Mouse (Mus musculus) G1E-ER4 (cell line): ENCODE data around the gene Rspo4. TPM values are rescaled to one million over a fixed set of nuclear protein-coding genes. Genes with fewer than 3 reads are reported as not detected.

Experiments used
- GATA1 ChIP-seq: IDR thresholded peaks from one replicate; pipeline ENCODE4 v1.8.0; 2012; ENCODE audit warnings: low read length, inconsistent platforms
- polyA plus RNA-seq: library from polyadenylated mRNA; stranded (reverse); fragments of >175 nt; gene quantifications from 2 replicates; pipeline ENCODE4 v1.2.3, GENCODE M21; 2012

The Rspo4 gene
- polyA plus RNA-seq, 1 experiment = not detected

GRCm38 (mm10) chr2:151903267-151903666 is 60.5 kb downstream of the Rspo4 start:
- no peak for TF ChIP-seq GATA1

DNA sequence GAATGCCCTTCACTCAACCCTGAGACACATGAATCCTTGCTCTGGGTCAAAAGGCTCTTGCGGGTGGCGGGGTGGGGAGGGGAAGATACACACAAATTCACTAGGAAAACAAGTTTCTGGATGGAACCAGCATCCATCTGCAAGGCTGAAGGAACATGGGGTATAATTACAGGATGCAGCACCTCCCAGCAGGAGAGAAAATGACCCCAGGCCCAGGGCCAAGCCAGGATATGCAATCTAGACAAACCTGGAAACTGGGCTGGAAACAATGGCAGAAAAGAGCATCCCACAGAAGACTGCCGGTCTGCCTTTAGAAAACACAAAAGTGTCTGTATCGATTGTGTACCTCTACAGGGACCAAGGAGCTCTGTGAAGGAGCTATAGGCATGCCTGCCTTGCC is 61.2 kb downstream of the Rspo4 start:
- no peak for TF ChIP-seq GATA1

DNA sequence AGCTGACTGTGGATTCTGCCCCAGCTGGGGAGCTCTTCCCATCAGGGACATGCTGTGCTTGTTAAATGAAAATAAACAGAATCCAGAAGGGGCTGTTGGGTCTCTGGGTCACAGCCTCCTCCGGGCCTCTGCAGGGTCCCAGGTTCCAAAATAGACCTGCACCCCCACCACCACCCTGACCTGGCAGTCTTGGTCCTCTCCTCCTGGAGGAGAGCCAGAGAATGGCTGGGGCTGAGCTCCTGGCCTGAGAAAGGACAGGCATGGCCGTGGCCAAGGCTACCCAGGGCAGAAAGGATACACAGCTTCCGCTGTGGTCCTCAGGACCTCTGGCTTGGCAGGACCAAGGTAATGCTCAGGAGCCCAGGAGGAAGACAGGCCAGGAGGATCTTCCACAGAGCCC is 61.9 kb downstream of the Rspo4 start:
- TF ChIP-seq GATA1 = no peak

- TF ChIP-seq GATA1 = no peak
Observed at GRCm38 (mm10) chr2:151907020-151907419, 64.3 kb downstream of the Rspo4 start.

DNA sequence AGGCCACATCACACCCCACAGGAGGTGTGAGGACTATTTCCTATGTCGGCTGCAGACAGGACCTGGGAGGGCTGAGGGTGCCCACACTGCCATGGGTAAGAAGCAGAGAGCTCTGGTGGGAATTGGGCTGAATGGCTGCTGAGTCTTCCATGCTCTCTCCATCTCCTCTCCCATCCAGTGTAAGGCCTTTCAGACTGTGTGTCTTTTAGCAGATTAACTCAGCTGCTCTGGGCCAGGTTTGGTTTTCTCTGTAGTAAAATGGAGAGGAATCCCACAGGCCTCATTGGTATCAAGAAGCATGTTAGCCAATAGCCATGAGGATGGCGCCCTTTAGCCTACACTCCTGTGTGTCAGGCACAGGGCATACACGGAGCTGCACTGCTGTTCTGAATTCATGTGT is 66.7 kb downstream of the Rspo4 start:
- no peak for TF ChIP-seq GATA1

DNA sequence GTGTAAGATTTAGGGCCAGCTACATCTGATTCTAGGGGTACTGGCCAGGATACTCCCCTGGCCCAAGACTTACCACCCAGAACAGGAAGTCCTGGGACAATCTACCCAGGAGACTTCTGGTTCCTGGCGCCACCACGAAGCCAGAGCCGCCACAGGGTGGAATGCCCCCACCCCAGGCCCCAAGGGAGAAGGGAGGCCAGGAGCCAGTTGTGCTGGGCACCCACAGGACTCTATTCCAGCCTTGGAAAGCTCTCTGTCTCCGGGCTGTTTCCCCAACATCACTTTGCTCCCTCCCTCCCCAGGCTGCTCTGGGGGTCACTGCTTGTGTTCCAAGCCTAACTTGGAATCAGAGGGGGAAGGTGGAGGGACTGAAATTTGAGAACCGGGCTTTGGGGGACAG is 67.8 kb downstream of the Rspo4 start:
- no peak for TF ChIP-seq GATA1

DNA sequence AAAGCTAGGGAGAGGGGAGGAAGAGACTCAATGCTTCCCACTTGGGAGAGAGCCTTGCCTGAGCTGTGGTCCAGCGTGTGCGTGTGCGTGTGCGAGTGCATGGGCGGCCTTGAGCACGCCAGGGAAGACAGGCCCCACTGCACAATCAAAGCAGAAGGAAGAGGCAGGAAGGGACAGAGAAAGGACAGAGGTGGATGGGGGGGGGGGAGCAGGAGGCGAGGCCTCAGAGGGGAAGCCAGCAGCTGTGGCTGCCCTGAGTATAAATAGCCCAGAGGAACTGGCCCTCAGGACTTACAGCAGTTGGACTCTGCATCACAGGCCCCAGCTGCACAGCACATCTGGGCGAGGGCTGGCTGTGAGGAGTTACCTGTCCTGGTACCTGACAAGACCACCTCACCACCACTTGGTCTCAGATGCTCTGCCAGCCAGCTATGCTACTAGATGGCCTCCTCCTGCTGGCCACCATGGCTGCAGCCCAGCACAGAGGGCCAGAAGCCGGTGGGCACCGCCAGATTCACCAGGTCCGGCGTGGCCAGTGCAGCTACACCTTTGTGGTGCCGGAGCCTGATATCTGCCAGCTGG is 68.3 kb downstream of the Rspo4 start, which contains the start of gene Angpt4:
Angpt4 (plus strand) TSS at position 292 of the 582 bp plus-strand sequence.
- TF ChIP-seq GATA1 = no peak

GRCm38 (mm10) chr2:151911751-151912150 is 69.0 kb downstream of the Rspo4 start:
- TF ChIP-seq GATA1 = no peak

DNA sequence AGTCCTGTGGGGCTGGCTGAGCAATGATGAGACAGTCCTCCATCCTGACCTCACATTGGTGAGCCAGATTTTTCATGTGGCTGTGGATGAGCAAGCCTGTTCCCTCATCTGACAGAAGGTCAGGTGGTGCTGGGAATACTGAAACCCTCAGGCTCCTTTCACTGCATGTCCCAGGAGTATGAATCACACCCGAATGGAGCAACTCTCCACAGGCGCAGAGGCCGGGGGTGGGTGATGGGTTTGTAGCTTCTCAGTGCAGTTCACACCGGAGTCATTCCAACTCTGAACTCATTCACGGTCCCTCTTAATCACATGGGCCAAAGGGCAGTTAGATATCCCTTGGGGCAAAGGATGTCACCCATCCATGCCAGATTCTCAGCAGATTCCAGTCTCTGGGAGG is 71.4 kb downstream of the Rspo4 start:
- TF ChIP-seq GATA1 = no peak

DNA sequence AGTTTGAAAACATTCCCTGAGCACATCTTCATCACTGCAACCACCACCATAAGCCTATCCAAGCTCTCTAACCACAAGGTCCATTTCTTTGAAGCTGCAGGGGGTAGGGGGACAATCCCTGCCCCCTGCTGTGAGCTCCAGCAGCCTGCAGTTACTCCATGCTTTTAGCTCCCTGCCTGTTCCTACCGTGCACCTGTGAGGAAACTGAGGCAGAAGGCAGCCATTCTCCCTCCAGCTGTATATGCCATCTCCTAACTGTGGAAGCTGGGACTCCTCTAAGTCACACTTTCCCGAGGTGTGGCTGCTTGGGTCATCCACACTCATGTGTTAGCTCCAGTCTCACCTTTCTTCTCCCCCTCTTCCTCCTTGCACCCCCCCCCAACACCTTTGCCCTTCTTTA is 72.4 kb downstream of the Rspo4 start:
- no peak for TF ChIP-seq GATA1

DNA sequence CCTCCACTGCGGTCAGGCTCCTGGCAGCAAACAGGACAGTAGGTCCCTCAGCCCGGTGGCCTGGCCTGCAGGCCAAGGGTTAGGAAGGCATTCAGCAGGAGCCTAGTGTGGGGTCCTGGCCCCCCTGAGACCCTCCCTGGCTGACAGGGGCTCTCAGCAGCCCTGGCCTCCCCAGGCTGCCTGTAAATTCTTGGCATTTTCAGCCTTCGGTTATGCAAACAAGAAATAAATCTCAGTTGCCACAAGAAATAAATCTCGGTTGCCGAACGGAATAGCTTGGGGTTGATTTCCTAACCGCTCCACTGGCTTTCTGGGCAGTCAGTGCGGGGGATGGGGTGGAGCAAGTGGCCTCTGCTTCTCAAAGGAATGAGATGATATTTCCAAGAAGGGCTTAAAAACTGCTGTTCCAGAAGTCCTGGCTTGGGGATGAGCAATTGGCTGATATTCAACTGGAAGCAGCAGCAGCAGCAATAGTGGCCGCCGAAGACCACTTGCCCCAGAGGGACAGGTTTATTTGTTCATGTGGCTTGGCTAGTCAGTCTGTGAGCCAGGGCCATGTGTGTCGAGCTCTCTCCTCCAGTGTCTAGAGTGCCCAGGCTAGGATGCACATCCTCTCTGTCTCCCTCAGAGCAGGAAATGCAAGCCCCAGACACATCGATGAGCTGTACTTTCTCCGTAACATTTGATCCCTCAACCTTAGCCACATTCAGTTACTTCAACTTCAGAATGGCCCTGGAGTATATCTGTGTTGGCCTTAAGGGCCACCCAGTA is 73.5 kb downstream of the Rspo4 start:
- no peak for TF ChIP-seq GATA1

DNA sequence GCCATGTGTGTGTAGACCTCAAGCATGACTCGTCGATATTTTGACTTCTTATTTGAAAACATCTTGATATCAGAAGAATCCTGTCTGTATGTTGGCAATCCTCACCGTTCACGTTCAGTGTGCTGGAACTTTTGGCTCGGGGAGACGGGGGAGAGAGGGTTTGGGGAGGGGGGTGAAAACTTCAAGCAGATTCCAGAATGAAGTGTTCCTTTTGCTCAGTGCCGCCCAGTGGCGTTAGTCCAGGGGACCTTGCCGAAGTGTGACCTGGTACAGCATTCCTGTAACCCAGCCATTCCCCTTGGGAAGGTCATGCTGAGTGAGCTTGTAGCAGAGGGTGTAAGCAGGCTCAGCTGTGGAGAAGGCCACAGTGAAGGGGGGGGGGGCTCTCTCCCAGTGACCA is 76.4 kb downstream of the Rspo4 start:
- no peak for TF ChIP-seq GATA1

GRCm38 (mm10) chr2:151921068-151921467 is 78.3 kb downstream of the Rspo4 start:
- TF ChIP-seq GATA1 = no peak

DNA sequence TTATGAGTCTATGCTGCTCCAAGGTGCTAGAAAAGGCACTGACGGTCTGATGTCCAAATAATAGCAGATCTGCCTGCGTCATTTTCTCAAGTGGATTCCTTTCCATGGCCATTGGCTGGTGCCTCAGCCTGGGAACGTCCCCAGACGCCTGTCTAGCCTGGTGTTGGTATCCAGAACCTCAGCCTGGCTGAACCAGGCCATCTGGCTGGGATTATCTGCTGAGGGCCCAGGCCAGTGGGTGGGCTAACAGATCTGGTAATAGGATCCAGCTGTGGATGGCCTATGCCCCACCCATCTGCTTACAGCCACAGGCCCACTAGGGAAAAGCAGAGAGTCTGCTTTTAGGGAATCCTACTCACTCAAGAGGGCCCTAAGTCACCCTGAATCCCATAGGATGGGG is 78.9 kb downstream of the Rspo4 start:
- no peak for TF ChIP-seq GATA1

Other genes with a start within 250 kb of the Rspo4 start
- not detected in 2 replicates for gene Snph, start 210.3 kb upstream of the Rspo4 start, polyA plus RNA-seq
- not detected in 2 replicates for gene Rad21l, start 174.4 kb upstream of the Rspo4 start, polyA plus RNA-seq
- not detected in 2 replicates for gene Tmem74b, start 140.9 kb upstream of the Rspo4 start, polyA plus RNA-seq
- gene Psmf1, start 98.7 kb upstream of the Rspo4 start, polyA plus RNA-seq = 8.4 and 60.5 TPM in 2 replicates
- gene Angpt4, start 68.3 kb downstream of the Rspo4 start, polyA plus RNA-seq = not detected in 2 replicates
- gene Fam110a, start 137.3 kb downstream of the Rspo4 start, polyA plus RNA-seq = 21.4 and 22.6 TPM in 2 replicates
- not detected in 2 replicates for gene Slc52a3, start 153.6 kb downstream of the Rspo4 start, polyA plus RNA-seq
- gene Scrt2, start 238.6 kb downstream of the Rspo4 start, polyA plus RNA-seq = not detected in 2 replicates